Mouse (Mus musculus) neural tube, embryonic 12.5 days (tissue): ENCODE measurements around the gene Tbc1d22a. TPM values are rescaled to one million over a fixed set of nuclear protein-coding genes. Genes with fewer than 3 reads are reported as not detected.

ENCODE experiments used
- ATAC-seq: fragments of 200-750 bp; cut with Nextera tagmentation; 2 replicates; pipeline ENCODE4 v1.8.0; 2017; ENCODE audit warnings: low read depth, mild to moderate bottlenecking, moderate TSS enrichment, moderate library complexity; ENCODE audit not compliant: low FRiP score
- H3K27ac ChIP-seq: fragments of 300-500 bp; sonication (generic); 2 replicates; pipeline ENCODE4 v1.5.1; 2016
- H3K27me3 ChIP-seq: fragments of 300-500 bp; sonication (generic); replicated peaks from 2 replicates; pipeline ENCODE4 v1.6.1; 2016; ENCODE audit warnings: mild to moderate bottlenecking
- H3K36me3 ChIP-seq: fragments of 300-500 bp; sonication (generic); 2 replicates; pipeline ENCODE4 v1.6.1; 2016; ENCODE audit warnings: mild to moderate bottlenecking
- H3K4me1 ChIP-seq: fragments of 300-500 bp; sonication (generic); 2 replicates; pipeline ENCODE4 v1.6.1; 2016
- H3K4me2 ChIP-seq: fragments of 300-500 bp; sonication (generic); replicated peaks from 2 replicates; pipeline ENCODE4 v1.6.1; 2016; ENCODE audit warnings: mild to moderate bottlenecking
- H3K4me3 ChIP-seq: fragments of 300-500 bp; sonication (generic); 2 replicates; pipeline ENCODE4 v1.5.1; 2016
- H3K9ac ChIP-seq: fragments of 300-500 bp; sonication (generic); 2 replicates; pipeline ENCODE4 v1.6.1; 2016; ENCODE audit warnings: mild to moderate bottlenecking
- H3K9me3 ChIP-seq: fragments of 300-500 bp; sonication (generic); 2 replicates; pipeline ENCODE4 v1.6.1; 2016; ENCODE audit warnings: mild to moderate bottlenecking
- WGBS: fragments of 180-500 bp; shearing (Covaris S2); methylation state at CpG from one replicate; pipeline ENCODE4 v1.1.7; 2016; 5-methylcytosine and 5-hydroxymethylcytosine counted together
- polyA plus RNA-seq: library from polyadenylated mRNA; unstranded; fragments of >200 nt; fragmentation: Nextera tagmentation; extraction: Ambion mirVana; gene quantifications from 2 replicates; pipeline ENCODE4 v1.2.1, GENCODE M21; 2016

The Tbc1d22a gene
- polyA plus RNA-seq, 1 experiment from 2014 or later: 13.6 TPM

DNA sequence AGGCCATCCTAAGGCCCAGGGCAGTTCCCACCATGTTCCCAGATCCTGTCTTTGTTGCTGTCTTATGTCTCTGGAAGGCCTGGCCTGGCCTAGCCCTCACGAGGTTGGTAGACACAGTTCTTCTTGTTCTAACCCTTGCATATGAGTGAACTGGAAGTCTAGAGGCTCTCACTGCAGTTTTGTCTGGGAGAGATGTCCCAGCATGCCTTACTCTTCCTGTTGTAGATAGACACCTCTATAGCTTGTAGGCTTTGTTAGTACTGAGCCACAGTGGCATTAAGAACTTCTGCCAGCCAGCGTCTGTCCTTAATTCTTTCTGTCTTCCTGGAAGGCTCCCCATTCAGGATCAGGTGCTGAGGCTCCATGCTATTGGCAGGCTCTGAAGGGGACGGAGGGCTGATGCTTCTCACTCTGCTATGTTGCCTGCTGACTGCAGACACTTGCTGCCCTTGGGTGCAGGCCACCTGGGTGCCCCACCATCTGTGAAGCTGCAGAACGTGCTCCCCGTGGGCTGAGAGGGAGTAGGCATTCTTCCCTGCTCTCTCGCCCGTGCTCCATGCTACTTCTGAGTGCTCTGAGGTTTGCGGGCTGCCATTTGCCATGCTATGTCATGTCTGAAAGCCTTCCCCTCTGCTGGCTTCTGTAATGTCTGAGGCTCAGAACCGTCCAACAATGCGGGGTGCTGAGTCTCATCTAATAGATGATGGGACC is 150.8 kb downstream of the Tbc1d22a start:
- ATAC-seq: no peak
- no peak overlapping the region for H3K27ac ChIP-seq

GRCm38 (mm10) chr15:86366726-86367125 is 152.5 kb downstream of the Tbc1d22a start:
- no peak overlapping the region for H3K4me2 ChIP-seq
- no peaks in the 10 kb centered on the region for H3K27me3 ChIP-seq
- no peak overlapping the region for H3K4me3 ChIP-seq
- peaks cover 20% of the 10 kb centered on the region for H3K4me1 ChIP-seq
- no peaks in the 10 kb centered on the region for H3K9me3 ChIP-seq
- no peak overlapping the region for H3K27ac ChIP-seq
- H3K36me3 ChIP-seq: no peaks in the 10 kb centered on the region
- 86% methylated on average over 4 of the region's 4 CpGs for WGBS
- ATAC-seq: no peak
- no peak overlapping the region for H3K9ac ChIP-seq

More for the DNA sequence above, 150.8 kb downstream of the Tbc1d22a start:
- H3K4me2 ChIP-seq: no peak overlapping the region
- no peaks in the 10 kb centered on the region for H3K9me3 ChIP-seq
- no peak overlapping the region for H3K4me3 ChIP-seq
- no peaks in the 10 kb centered on the region for H3K36me3 ChIP-seq
- WGBS: 90% methylated on average over 10 of the region's 10 CpGs
- no peaks in the 10 kb centered on the region for H3K27me3 ChIP-seq
- H3K4me1 ChIP-seq: peaks cover 20% of the 10 kb centered on the region
- no peak overlapping the region for H3K9ac ChIP-seq

DNA sequence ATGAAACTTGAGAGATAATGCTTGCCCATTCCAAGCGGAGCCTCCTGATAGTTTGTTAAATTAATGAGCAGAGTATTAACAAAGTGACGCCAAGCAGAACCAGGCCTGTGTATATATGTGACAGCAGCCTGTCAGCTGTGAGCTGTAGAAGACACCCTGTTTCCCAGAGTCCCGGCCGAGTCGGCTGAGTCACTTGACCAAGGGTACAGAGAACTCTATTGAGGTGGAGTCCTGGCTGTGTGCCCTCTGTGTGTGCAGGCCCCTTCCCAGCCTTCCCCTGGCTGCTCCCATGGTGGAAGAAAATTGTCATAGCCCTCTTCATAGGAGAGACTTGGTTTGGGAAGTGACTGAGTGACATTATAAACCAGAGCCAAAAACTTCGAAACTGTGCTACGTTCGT is 153.0 kb downstream of the Tbc1d22a start:
- no peaks in the 10 kb centered on the region for H3K27me3 ChIP-seq
- peaks cover 20% of the 10 kb centered on the region for H3K4me1 ChIP-seq
- no peak overlapping the region for H3K27ac ChIP-seq
- H3K9ac ChIP-seq: no peak overlapping the region
- H3K9me3 ChIP-seq: no peaks in the 10 kb centered on the region
- 79% methylated on average over 8 of the region's 8 CpGs for WGBS
- no peak for ATAC-seq
- no peaks in the 10 kb centered on the region for H3K36me3 ChIP-seq
- H3K4me2 ChIP-seq: no peak overlapping the region
- H3K4me3 ChIP-seq: no peak overlapping the region

DNA sequence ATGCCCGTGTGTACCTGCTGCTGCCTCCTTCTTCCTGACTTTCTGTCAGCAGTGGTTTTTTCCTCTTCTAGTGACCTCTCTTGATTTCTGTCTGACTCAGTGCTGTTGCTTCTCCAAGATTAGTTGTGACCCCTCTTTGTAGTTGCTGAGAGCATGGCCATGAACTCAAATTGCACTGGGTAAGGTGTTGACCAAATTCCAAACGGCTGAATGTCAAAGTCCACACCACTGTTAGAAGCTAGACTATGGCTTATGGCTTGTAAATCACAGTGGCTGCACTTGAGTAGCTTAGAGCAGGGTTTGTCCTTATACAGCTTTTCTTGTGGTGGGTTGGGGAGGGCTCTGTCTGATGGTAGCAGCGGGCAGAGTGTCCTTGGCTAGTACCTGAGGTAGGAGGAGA is 156.6 kb downstream of the Tbc1d22a start:
- H3K4me3 ChIP-seq: no peak overlapping the region
- H3K9me3 ChIP-seq: no peaks in the 10 kb centered on the region
- H3K36me3 ChIP-seq: no peaks in the 10 kb centered on the region
- H3K4me1 ChIP-seq: peaks cover 4% of the 10 kb centered on the region; the same call in 1 of the 2 replicates
- no peak for ATAC-seq
- H3K27ac ChIP-seq: no peak overlapping the region
- no peak overlapping the region for H3K9ac ChIP-seq
- 86% methylated on average over 3 of the region's 3 CpGs for whole genome bisulfite sequencing
- H3K4me2 ChIP-seq: no peak overlapping the region
- no peaks in the 10 kb centered on the region for H3K27me3 ChIP-seq

GRCm38 (mm10) chr15:86375262-86375661 is 161.0 kb downstream of the Tbc1d22a start:
- no peaks in the 10 kb centered on the region for H3K9me3 ChIP-seq
- H3K27me3 ChIP-seq: no peaks in the 10 kb centered on the region
- no peak overlapping the region for H3K27ac ChIP-seq
- H3K4me2 ChIP-seq: no peak overlapping the region
- no peak overlapping the region for H3K9ac ChIP-seq
- no peak overlapping the region for H3K4me3 ChIP-seq
- no peak for ATAC-seq
- H3K36me3 ChIP-seq: no peaks in the 10 kb centered on the region
- WGBS: 80% methylated on average over 3 of the region's 3 CpGs
- no peaks in the 10 kb centered on the region; the same call in 1 of the 2 replicates for H3K4me1 ChIP-seq

- H3K4me2 ChIP-seq: no peak overlapping the region
- H3K4me3 ChIP-seq: no peak overlapping the region
- WGBS: 74% methylated on average over 6 of the region's 6 CpGs
- H3K27me3 ChIP-seq: no peaks in the 10 kb centered on the region
- ATAC-seq: no peak
- H3K4me1 ChIP-seq: no peaks in the 10 kb centered on the region; the same call in 1 of the 2 replicates
- no peak overlapping the region for H3K27ac ChIP-seq
- no peaks in the 10 kb centered on the region for H3K9me3 ChIP-seq
- no peak overlapping the region for H3K9ac ChIP-seq
- no peaks in the 10 kb centered on the region for H3K36me3 ChIP-seq
Measured at GRCm38 (mm10) chr15:86375860-86376394, 161.7 kb downstream of the Tbc1d22a start.

GRCm38 (mm10) chr15:86383278-86383677 is 169.0 kb downstream of the Tbc1d22a start:
- ATAC-seq: no peak
- WGBS: 45% methylated on average over 5 of the region's 5 CpGs
- no peak overlapping the region for H3K27ac ChIP-seq

DNA sequence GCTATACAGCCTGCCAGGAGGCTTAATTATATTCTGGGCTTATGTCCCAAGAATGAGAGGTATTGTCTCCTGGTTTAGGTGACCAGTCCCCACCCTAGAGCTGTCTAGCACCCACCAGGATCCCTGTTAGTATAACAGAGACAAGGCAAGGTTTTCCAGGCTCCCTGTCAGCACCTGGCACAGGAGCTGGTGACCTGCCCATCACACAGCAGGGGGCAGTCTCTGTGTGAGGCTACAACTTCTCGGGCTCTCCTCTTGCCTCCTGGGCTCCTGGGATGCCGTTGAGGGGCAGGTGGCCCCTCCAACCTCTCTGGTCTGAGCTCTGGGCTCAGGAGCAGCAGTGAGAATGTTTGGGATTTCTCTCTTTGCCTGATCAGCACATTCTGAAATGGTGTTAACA is 171.2 kb downstream of the Tbc1d22a start:
- H3K27me3 ChIP-seq: no peaks in the 10 kb centered on the region
- H3K4me3 ChIP-seq: no peak overlapping the region
- no peak overlapping the region for H3K27ac ChIP-seq
- H3K4me1 ChIP-seq: peaks cover 22% of the 10 kb centered on the region
- H3K36me3 ChIP-seq: no peaks in the 10 kb centered on the region
- H3K9me3 ChIP-seq: no peaks in the 10 kb centered on the region
- H3K9ac ChIP-seq: no peak overlapping the region
- H3K4me2 ChIP-seq: no peak overlapping the region
- WGBS: 61% methylated on average over 2 of the region's 2 CpGs
- no peak for ATAC-seq

More at GRCm38 (mm10) chr15:86383278-86383677, 169.0 kb downstream of the Tbc1d22a start:
- Histone ChIP-seq H3K4me2 (no peak overlapping the region), H3K9me3 (no peaks in the 10 kb centered on the region), H3K9ac (no peak overlapping the region), H3K4me1 (peaks cover 16% of the 10 kb centered on the region), H3K27me3 (no peaks in the 10 kb centered on the region), H3K4me3 (no peak overlapping the region), H3K36me3 (no peaks in the 10 kb centered on the region)

DNA sequence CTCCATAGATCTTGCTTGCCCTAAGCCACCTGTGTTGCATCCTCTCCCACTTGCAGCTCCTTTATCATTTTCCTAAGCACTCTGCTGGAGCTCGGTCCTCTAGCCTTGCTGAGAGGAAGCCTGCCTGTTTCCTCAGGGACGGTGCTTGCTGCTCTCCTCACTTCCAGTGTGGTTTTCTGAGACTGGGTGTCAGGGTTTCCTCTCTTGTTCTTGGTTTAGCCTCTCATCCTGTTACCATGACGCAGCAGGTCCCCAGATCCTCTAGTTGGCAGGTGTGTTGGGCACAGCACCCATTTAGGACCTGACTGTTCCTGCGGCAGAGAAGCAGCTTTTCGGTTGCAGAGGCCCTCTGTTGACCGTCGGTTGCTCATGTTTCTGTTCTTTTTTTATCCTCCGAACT is 172.1 kb downstream of the Tbc1d22a start:
- no peak for ATAC-seq
- no peak overlapping the region for H3K9ac ChIP-seq
- no peaks in the 10 kb centered on the region for H3K9me3 ChIP-seq
- no peaks in the 10 kb centered on the region for H3K27me3 ChIP-seq
- WGBS: 89% methylated on average over 8 of the region's 8 CpGs
- H3K4me3 ChIP-seq: no peak overlapping the region
- no peaks in the 10 kb centered on the region for H3K36me3 ChIP-seq
- no peak overlapping the region for H3K4me2 ChIP-seq
- H3K27ac ChIP-seq: no peak overlapping the region
- H3K4me1 ChIP-seq: peaks cover 22% of the 10 kb centered on the region

GRCm38 (mm10) chr15:86388597-86388996 is 174.3 kb downstream of the Tbc1d22a start:
- Histone ChIP-seq H3K4me2 (no peak overlapping the region), H3K4me1 (peaks cover 16% of the 10 kb centered on the region), H3K27ac (no peak overlapping the region), H3K9ac (no peak overlapping the region), H3K36me3 (0 out of 2 replicates have a peak, but pooled peaks cover 6% of the 10 kb centered on the region), H3K9me3 (no peaks in the 10 kb centered on the region), H3K4me3 (no peak overlapping the region), H3K27me3 (no peaks in the 10 kb centered on the region)
- no peak for ATAC-seq
- WGBS: 59% methylated on average over 3 of the region's 3 CpGs

- Histone ChIP-seq H3K4me3 (no peak overlapping the region), H3K9ac (no peak overlapping the region), H3K27me3 (no peaks in the 10 kb centered on the region), H3K9me3 (no peaks in the 10 kb centered on the region), H3K4me2 (no peak overlapping the region), H3K36me3 (no peaks in the 10 kb centered on the region), H3K4me1 (0 out of 2 replicates have a peak, but pooled peaks cover 5% of the 10 kb centered on the region), H3K27ac (no peak overlapping the region)
- WGBS: 85% methylated on average over 5 of the region's 5 CpGs
- no peak for ATAC-seq
Measured at GRCm38 (mm10) chr15:86404866-86405265, 190.6 kb downstream of the Tbc1d22a start.

DNA sequence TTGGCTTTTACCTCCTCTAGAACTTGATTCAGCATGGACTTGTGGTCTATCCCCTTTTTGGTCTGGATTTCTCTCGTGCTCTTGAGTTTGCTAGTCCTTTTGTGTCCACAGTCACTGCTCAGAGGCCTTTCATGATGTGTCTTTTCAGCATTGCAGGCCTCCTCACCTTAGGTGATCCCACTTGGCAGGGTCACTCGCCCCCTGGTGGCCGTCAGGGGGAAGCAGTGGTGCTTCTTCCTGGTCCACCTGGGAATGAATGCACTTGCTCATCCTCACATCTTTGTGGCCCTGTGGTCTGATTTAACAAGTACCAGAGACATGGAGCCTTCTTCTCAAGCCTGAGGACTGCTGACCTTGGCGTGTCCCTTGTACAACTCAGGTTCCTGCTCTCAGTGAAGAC is 191.3 kb downstream of the Tbc1d22a start:
- Histone ChIP-seq H3K4me1 (0 out of 2 replicates have a peak, but pooled peaks cover 5% of the 10 kb centered on the region), H3K27ac (no peak overlapping the region), H3K27me3 (no peaks in the 10 kb centered on the region), H3K9me3 (no peaks in the 10 kb centered on the region), H3K4me2 (no peak overlapping the region), H3K4me3 (no peak overlapping the region), H3K9ac (no peak overlapping the region), H3K36me3 (no peaks in the 10 kb centered on the region)
- no peak for ATAC-seq
- WGBS: 21% methylated on average over 4 of the region's 4 CpGs

- H3K4me3 ChIP-seq: no peak overlapping the region
- H3K27me3 ChIP-seq: no peaks in the 10 kb centered on the region
- H3K4me2 ChIP-seq: no peak overlapping the region
- no peak for ATAC-seq
- no peaks in the 10 kb centered on the region for H3K9me3 ChIP-seq
- H3K27ac ChIP-seq: no peak overlapping the region
- H3K9ac ChIP-seq: no peak overlapping the region
- 0 out of 2 replicates have a peak, but pooled peaks cover 5% of the 10 kb centered on the region for H3K4me1 ChIP-seq
- 72% methylated on average over 5 of the region's 5 CpGs for WGBS
- H3K36me3 ChIP-seq: no peaks in the 10 kb centered on the region
Measured at GRCm38 (mm10) chr15:86409352-86409751, 195.1 kb downstream of the Tbc1d22a start.
